Mouse (Mus musculus) layer of hippocampus, adult 9-11 months (tissue): ENCODE data around the gene Gpr37l1.

Experiments
- DNase-seq: peaks from one replicate; pipeline ENCODE4 v3.0.0; 2022

Gene Gpr37l1

GRCm38 (mm10) chr1:135146946-135147701 lies 20.4 kb downstream of the Gpr37l1 start:
- DNase-seq = peak; percentile 91

GRCm38 (mm10) chr1:135146077-135146945 lies 21.2 kb downstream of the Gpr37l1 start, which contains the start of gene Arl8a:
Arl8a (plus strand) TSS chr1:135146824.
- DNase-seq = peak; percentile 87

- no peak for DNase-seq
These were observed 23.5 kb downstream of the Gpr37l1 start for GRCm38 (mm10) chr1:135143940-135144339.

DNA sequence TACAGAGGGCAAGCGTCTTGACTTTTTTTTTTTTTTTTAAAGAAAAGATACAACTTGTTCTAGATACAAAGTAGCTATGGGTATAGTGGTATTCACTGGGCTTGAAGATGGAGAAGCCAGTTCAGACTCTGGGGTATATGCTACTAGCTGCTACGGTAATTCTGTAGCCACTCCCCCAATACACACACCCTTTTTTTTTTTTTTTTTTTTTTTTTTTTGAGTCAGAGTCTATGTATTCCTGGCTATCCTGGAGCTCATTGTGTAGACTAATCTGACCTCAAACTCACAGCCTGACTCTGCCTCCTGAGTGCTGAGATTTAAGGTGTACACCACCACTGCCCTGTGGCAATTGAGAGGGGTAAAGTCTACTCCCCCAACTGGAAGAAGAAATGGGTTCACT lies 25.0 kb downstream of the Gpr37l1 start:
- no peak for DNase-seq

DNA sequence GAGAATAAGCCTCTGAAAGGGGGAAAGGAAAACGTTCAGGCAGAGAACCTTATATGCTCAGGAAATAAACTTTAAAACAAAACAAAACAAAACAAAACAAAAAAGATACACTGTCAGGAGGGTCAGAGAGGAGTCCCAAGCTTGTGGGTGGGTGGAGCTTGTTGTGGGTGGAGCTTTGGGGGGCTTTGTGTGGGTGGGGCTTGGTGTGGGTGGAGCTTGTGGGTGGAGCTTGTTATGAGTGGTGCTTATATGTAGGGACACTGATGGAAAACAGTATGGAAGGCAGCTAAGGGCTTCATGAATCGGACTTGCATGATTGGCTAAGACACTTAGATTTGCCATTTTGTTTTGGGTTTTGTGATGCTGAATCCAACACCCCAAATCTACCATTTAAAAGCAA lies 27.6 kb downstream of the Gpr37l1 start:
- DNase-seq = no peak

- no peak for DNase-seq
These were observed 31.0 kb downstream of the Gpr37l1 start for GRCm38 (mm10) chr1:135136500-135136899.

GRCm38 (mm10) chr1:135135111-135135787 lies 32.2 kb downstream of the Gpr37l1 start:
- DNase-seq = no peak

DNA sequence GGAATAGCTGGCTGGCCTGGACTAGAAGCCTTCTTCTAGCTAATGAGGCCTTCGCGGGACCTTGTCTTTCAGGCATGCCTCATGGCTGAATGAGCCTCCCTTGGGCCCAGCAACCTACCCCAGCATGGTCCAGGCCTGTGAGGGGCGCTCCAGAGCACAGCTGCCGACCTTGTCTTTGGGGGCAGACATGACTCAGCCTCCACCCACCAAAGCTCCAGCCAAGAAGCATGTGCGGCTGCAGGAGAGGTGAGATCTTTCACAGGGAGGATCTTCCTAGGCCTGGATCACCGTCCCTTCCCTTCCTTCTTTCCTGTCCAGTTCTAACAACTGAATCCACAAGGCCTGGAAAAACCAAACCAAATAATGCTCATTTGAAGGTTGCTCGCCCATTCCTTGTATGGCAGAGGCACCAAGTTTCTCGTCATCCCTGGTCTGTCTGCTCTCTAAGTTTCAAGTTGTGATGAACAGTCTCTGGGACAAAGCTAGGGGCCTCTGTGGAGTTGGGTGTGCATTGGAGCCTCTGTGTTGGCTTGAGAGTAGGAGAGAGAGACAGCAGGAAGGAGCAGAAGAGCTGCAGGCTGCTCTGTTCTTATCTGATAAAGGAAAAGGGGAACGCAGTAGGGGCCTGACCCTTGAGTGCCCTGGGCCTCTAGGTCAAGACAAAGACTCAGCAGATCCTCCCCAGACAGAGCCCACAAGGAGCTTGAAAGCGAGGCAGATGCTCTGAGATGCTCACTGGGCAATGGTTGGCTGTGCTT lies 33.6 kb downstream of the Gpr37l1 start:
- DNase-seq = no peak

- no peak for DNase-seq
These were observed 34.5 kb downstream of the Gpr37l1 start for GRCm38 (mm10) chr1:135132893-135133369.

- DNase-seq = peak; percentile 67
These were observed 35.0 kb downstream of the Gpr37l1 start, which contains the start of gene Ptpn7 for GRCm38 (mm10) chr1:135132473-135132872. Ptpn7 (plus strand) TSS chr1:135132700.

GRCm38 (mm10) chr1:135131560-135131959 lies 35.9 kb downstream of the Gpr37l1 start:
- no peak for DNase-seq

- DNase-seq = no peak
These were observed 36.4 kb downstream of the Gpr37l1 start for GRCm38 (mm10) chr1:135131034-135131433.

DNA sequence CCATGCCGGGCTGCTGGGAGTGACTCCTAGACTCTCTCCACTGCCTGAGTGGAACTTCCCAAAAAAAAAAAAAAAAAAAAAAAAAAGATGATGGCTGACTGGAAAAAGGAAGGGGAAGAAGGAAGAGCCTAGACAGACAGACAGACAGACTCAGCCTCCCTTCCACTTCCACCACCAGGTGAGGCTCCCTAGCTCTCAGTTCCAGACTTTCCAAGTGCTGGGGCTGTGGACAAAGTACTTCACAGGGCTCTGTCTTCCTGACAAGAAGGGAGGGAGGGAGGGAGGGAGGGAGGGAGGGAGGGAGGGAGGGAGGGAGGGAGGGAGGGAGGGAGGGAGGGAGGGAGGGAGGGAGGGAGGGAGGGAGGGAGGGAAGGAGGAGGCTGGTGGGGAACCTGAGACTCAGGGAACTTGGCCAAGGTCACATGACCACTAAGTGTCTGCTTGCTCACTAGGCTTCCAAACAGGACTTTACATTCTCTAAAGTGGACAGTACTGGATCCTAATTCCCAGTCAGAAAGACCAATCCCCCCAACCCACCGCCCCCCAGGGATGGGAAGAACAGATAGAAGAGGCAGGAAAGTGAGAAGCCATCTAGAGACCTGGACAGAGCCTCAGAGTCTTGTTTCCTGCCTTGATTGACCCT lies 37.0 kb downstream of the Gpr37l1 start:
- no peak for DNase-seq

GRCm38 (mm10) chr1:135129543-135130183 lies 37.8 kb downstream of the Gpr37l1 start:
- DNase-seq = no peak

- DNase-seq = no peak
These were observed 38.5 kb downstream of the Gpr37l1 start for GRCm38 (mm10) chr1:135128986-135129385.

DNA sequence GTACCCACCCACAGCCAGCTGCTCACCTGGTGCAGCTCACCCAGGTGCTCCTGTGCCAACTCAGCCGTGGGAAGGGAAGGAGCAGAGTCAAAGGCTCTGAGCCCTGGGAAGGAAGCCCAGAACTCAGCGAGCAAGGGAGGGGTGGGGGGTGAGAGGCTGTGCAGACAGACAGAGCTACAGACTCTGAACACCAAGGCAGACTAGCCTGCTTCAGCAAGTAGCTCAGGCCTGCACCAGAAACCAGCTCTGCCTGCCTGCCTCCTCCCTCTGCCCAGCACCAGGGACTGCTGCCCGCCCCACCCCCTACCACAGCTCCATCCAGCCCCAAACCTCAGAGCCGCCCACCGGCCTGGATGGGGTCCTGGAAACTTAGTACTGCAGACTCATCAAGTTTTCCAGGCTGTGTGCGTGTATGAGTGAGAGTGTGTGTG lies 39.5 kb downstream of the Gpr37l1 start:
- no peak for DNase-seq

- DNase-seq = no peak
These were observed 40.9 kb downstream of the Gpr37l1 start for GRCm38 (mm10) chr1:135126443-135127027.

DNA sequence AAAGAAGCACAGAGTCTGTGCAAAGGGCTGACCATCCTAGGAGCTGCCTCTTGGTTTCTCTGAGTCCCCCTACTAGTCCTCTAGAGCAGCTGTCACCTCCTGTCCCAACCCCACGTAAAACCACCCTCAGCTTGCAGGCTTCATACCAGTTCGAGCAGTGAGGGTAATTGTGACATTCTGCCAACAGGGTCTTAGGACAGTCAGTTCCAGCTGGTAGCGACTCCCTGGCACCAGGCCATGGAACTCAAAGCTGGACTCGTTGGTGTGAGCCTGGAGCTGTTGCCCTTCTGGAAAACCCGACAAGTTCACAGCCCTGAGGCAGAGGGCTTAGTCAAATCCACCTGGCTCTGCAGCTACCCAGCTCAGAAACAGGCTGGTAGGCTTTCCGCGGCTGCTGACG lies 41.5 kb downstream of the Gpr37l1 start:
- no peak for DNase-seq

DNA sequence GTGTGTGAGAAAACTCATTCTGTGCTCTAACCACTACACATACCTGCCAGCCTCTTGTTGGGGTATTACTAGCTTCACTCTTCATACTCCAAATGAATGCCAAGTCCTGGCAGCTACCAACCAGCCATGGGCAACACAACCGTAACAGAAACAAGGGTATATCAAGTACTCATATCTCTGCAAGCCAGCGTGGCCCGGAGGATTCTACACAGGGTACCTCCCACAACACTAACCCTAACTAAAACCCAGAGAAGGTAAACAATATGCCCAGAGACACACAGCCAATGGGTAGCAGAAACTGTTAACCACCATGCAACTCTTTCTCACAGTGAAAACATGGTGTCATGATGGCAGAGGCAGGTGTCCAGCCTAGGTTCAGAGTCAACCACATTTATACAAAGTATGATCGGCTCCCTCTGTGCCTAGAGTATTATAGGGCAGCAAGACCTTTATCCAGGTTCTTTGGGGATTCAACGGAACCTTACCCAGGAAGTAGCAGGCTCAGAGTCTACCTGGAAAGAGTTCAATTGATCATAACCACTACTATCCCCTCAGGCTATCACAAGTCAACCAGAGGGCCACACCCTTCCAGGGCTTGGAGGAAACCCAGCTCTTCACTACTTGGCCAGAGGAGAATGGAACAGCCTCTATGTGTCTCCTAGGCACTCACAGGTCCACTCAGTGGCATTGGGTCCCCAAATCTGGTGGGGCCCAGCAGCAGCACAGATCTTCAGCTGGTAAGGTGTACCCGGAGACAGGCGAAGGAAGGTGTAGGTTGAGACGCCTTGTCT lies 42.7 kb downstream of the Gpr37l1 start:
- DNase-seq = no peak

- no peak for DNase-seq
These were observed 54.8 kb downstream of the Gpr37l1 start for GRCm38 (mm10) chr1:135112661-135113060.
